Mouse (Mus musculus) embryonic fibroblast, embryonic 13.5 days (primary cell): Measurements from ENCODE around the gene Snapc1.

ENCODE experiments used
- CTCF ChIP-seq: IDR thresholded peaks from 2 replicates; pipeline ENCODE4 v1.5.1; 2011; ENCODE audit warnings: mild to moderate bottlenecking, control low read depth, low read length, moderate library complexity, borderline replicate concordance; ENCODE audit not compliant: insufficient read depth
- POLR2A ChIP-seq: IDR thresholded peaks from 2 replicates; pipeline ENCODE4 v1.6.1; 2011; ENCODE audit warnings: low read depth, mild to moderate bottlenecking, control low read depth, low read length, moderate library complexity

GRCm38 (mm10) chr12:73930266-73930665 lies 34.0 kb upstream of the Snapc1 start:
- TF ChIP-seq CTCF (no peak), POLR2A (no peak)
